Mouse (Mus musculus) T-cell, adult 66 days (primary cell): ENCODE data around the gene Klf5. TPM values are rescaled to one million over a fixed set of nuclear protein-coding genes. Genes with fewer than 3 reads are reported as not detected.

ENCODE experiments used
- total RNA-seq, 2 experiments: library from RNA; stranded (reverse); gene quantifications; 3 replicates in 1 of 2; 4 replicates in 1 of 2; pipeline ENCODE4 v1.2.4; 2023

Gene Klf5
- total RNA-seq = under 1 TPM; 0.24 to 0.26 TPM

DNA sequence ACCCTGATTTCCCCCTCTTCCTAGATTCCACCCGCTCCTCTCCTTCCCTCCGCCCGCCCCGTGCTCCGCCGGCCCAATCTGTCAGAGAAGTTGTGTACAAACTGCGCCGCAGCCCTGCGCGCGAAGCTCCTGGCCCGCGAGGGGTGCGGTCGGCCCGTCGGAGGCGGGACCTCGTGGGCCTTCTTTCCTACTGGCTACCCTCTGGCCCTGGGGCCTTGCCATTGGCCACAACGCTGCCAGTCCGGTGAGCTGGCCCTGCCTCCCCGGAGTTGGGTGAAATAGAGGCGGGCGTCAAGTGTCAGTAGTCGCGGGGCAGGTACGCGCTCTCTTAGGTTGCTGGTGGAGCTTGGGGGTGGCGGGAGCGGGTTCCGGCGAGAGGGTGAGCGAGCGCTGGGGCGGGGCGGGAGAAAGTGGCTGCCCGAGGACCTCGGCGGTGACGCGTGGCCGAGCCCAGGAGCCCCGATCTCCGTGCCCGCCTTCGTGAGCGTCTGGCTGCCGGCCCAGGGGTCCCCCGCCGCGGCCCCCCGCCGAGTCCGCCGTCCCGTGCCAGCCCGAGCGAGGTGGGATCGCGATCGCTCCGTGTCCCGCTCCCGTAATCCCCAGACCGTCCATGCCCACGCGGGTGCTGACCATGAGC is at the start of gene Klf5:
TSS of gene Klf5 (plus strand) at position 307 of the 637 bp plus-strand sequence.

Other genes starting within 250 kb of the Klf5 start
- 10 to 100 TPM; 20.2 to 26.7 TPM for gene Pibf1, start 199.3 kb upstream of the Klf5 start, total RNA-seq
- gene Dis3, start 198.9 kb upstream of the Klf5 start, total RNA-seq = 10 to 100 TPM; 30.7 to 41.4 TPM